Mouse (Mus musculus) c-Kit-positive CD71-negative TER-119-negative erythroid progenitor cells, embryonic 14.5 days (primary cell): ENCODE data around the gene Anxa5.

Source experiments
- DNase-seq: peaks from one replicate; pipeline ENCODE4 v3.0.0-alpha.2; 2013; ENCODE audit warnings: low read depth

Anxa5 gene

GRCm38 (mm10) chr3:36475532-36476087 lies at the start of gene Anxa5, which contains the start of gene 1810062G17Rik:
Gene Anxa5, minus strand, starts transcription at chr3:36475894.
Gene 1810062G17Rik, plus strand, starts transcription at chr3:36475937.
- peak; percentile 93 for DNase-seq

- no peak for DNase-seq
Observed at GRCm38 (mm10) chr3:36524466-36524865, 48.8 kb upstream of the Anxa5 start.

GRCm38 (mm10) chr3:36522137-36522536 lies 46.4 kb upstream of the Anxa5 start:
- DNase-seq, result no peak

GRCm38 (mm10) chr3:36521073-36522060 lies 45.7 kb upstream of the Anxa5 start, which contains the start of gene Gm11549:
Gene Gm11549, minus strand, starts transcription at chr3:36521813.
- DNase-seq, result no peak

- DNase-seq, result no peak
Observed at GRCm38 (mm10) chr3:36516196-36516595, 40.5 kb upstream of the Anxa5 start.

GRCm38 (mm10) chr3:36511491-36511890 lies 35.8 kb upstream of the Anxa5 start:
- no peak for DNase-seq

GRCm38 (mm10) chr3:36505809-36506735 lies 30.4 kb upstream of the Anxa5 start:
- no peak for DNase-seq

GRCm38 (mm10) chr3:36505306-36505705 lies 29.6 kb upstream of the Anxa5 start:
- no peak for DNase-seq

- no peak for DNase-seq
Observed at GRCm38 (mm10) chr3:36501546-36501945, 25.9 kb upstream of the Anxa5 start.

- no peak for DNase-seq
Observed at GRCm38 (mm10) chr3:36500976-36501375, 25.3 kb upstream of the Anxa5 start.

- DNase-seq, result no peak
Observed at GRCm38 (mm10) chr3:36499418-36499817, 23.7 kb upstream of the Anxa5 start.

- DNase-seq, result no peak
Observed at GRCm38 (mm10) chr3:36498224-36498623, 22.5 kb upstream of the Anxa5 start.

GRCm38 (mm10) chr3:36496746-36497145 lies 21.1 kb upstream of the Anxa5 start:
- DNase-seq, result peak; percentile 53

GRCm38 (mm10) chr3:36496273-36496672 lies 20.6 kb upstream of the Anxa5 start:
- no peak for DNase-seq

- DNase-seq, result peak; percentile 81
Observed at GRCm38 (mm10) chr3:36495436-36495835, 19.7 kb upstream of the Anxa5 start.

- DNase-seq, result no peak
Observed at GRCm38 (mm10) chr3:36494613-36495012, 18.9 kb upstream of the Anxa5 start.

- DNase-seq, result no peak
Observed at GRCm38 (mm10) chr3:36493641-36494283, 18.1 kb upstream of the Anxa5 start.

- DNase-seq, result no peak
Observed at GRCm38 (mm10) chr3:36492716-36493391, 17.2 kb upstream of the Anxa5 start.

GRCm38 (mm10) chr3:36491535-36491934 lies 15.8 kb upstream of the Anxa5 start:
- DNase-seq, result no peak

GRCm38 (mm10) chr3:36489590-36489910 lies 13.9 kb upstream of the Anxa5 start:
- DNase-seq, result no peak
